In the genomic region with DNA sequence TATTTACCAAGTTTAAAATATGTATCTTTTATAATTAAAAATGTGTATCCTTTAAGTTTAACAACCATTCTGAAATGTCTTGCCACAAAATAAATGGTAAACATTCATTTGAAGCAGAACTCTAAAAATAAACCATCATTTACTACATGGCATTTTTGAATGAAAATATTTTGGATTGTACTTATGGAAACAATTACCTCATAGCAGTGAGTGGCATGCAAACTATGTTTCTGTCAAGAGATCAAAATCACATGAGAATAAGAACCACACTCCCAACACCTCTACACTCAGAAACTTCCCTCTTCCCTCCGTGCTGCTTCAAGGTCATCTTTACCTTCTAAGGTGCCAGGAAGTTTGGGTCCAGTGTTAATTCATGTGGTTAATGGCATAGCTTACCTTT, we compare ENCODE assay signal across 20 mouse cellular contexts.
DNase-seq lines count a peak whose midpoint lies in the region; ATAC-seq and TF ChIP-seq lines count a peak whose summit lies in the region.
"Had no signal": no experiment of that assay in that cellular context is flagged by ENCODE, and none has a peak within 500 bp of the region (broad histone marks: within the 10 kb centered on the region; RNA-seq: fewer than 3 reads in every experiment).

No protein-coding gene starts in this region.

- DNase-seq in 3T3-L1 (ENCODE audit: low read depth, low spot score) = peak; percentile 23
- DNase-seq in CH12.LX (ENCODE audit: extremely low read depth) = peak; percentile 26
- DNase-seq in lung, postnatal 4 days = no peak
- DNase-seq: adrenal gland, adult 2 months; adrenal gland, adult 8-10 months; adrenal gland, postnatal 10 days; adrenal gland, postnatal 14 days; adrenal gland, postnatal 25 days; adrenal gland, postnatal 36 days; B cell, adult 2 months; cerebellum, adult 11 months; cerebellum, adult 11-12 months; cerebellum, adult 18-20 months; cerebellum, adult 2 months; cerebellum, adult 8-10 months had no signal

- H3K4me1 ChIP-seq in CH12.LX (ENCODE audit: control insufficient read depth in 1 of 2, insufficient read depth in 2 of 2) = peaks cover 0 to 20% of the 10 kb centered on the region in 2 experiments; a peak in 2 of 4 replicates
- no peaks in the 10 kb centered on the region for H3K4me1 ChIP-seq in midbrain, embryonic 16.5 days (ENCODE audit: control insufficient read depth, insufficient read depth, low read length)

- no peak for ATAC-seq in midbrain, embryonic 16.5 days
- ATAC-seq: activated CD4-positive, CD25-positive, alpha-beta regulatory T cell, adult 4 months; CD4-positive, CD25-positive, alpha-beta regulatory T cell, adult 4 months; Patski had no signal

- in situ Hi-C loops in CH12.LX (cut with MboI; ENCODE audit: low pct_ligation_motif_present, low pct_unique_long_range_greater_than_20kb, low sequenced_read_pairs) = no loop called here

- H3K9me3 ChIP-seq in CH12.LX (replicated peaks; ENCODE audit: low read length) = no peaks in the 10 kb centered on the region
- H3K9me3 ChIP-seq in midbrain, embryonic 16.5 days (replicated peaks; ENCODE audit: control insufficient read depth, low read length, poor library complexity, severe bottlenecking) = no peaks in the 10 kb centered on the region
- H3K9me3 ChIP-seq: G1E had no signal

- no peak for TF ChIP-seq RAD21 in CH12.LX (IDR thresholded peaks at IDR 0.05; ENCODE audit: low read depth, low read length)

- 92% methylated on average over 1 of the region's 1 CpGs for WGBS in midbrain, embryonic 16.5 days

- TF ChIP-seq POLR2A in CH12.LX (IDR thresholded peaks at IDR 0.05; ENCODE audit: low read depth, low read length) = no peak

- no peaks in the 10 kb centered on the region for H3K36me3 ChIP-seq in CH12.LX (replicated peaks in 1 of 2; ENCODE audit: control insufficient read depth in 1 of 2, insufficient read depth in 1 of 2, low read length in 1 of 2)
- H3K36me3 ChIP-seq in midbrain, embryonic 16.5 days (ENCODE audit: control insufficient read depth, insufficient read depth, low read length) = no peaks in the 10 kb centered on the region
- H3K36me3 ChIP-seq: G1E had no signal

- no peaks in the 10 kb centered on the region for H3K79me2 ChIP-seq in CH12.LX (replicated peaks; ENCODE audit: control insufficient read depth, extremely low read depth, insufficient read depth, poor library complexity, severe bottlenecking)

- no peak for TF ChIP-seq CTCF in CH12.LX (conservative IDR thresholded peaks at IDR 0.05 in 1 of 2, IDR thresholded peaks at IDR 0.05 in 1 of 2; ENCODE audit: low read depth in 2 of 2, low read length in 2 of 2)

- no peak overlapping the region for H3K4me2 ChIP-seq in CH12.LX (ENCODE audit: insufficient read depth, low read depth, poor library complexity, severe bottlenecking)
- H3K4me2 ChIP-seq in midbrain, embryonic 16.5 days (ENCODE audit: low read length) = no peak overlapping the region

- no peaks in the 10 kb centered on the region for H3K27me3 ChIP-seq in CH12.LX (replicated peaks)
- no peaks in the 10 kb centered on the region for H3K27me3 ChIP-seq in midbrain, embryonic 16.5 days (ENCODE audit: control insufficient read depth, insufficient read depth, low read depth, low read length)
- H3K27me3 ChIP-seq: Patski had no signal

- peak; percentile 70 for TF ChIP-seq EP300 in CH12.LX (IDR thresholded peaks at IDR 0.05; ENCODE audit: low read length)

- no peak overlapping the region for H3K27ac ChIP-seq in CH12.LX (ENCODE audit: insufficient read depth, low read depth)
- no peak overlapping the region for H3K27ac ChIP-seq in midbrain, embryonic 16.5 days (ENCODE audit: low read length)

- H3K4me3 ChIP-seq in CH12.LX (replicated peaks in 1 of 3; ENCODE audit: low read depth in 2 of 3, low read length in 2 of 3, poor library complexity in 1 of 3) = no peak overlapping the region
- H3K4me3 ChIP-seq in midbrain, embryonic 16.5 days (ENCODE audit: low read depth, low read length) = no peak overlapping the region

- dilution Hi-C loops in CH12.LX (cut with MboI; ENCODE audit: extremely low pct_ligation_motif_present, extremely low pct_unique_long_range_greater_than_20kb, low sequenced_read_pairs) = no loop called here

- no peak overlapping the region for H3K9ac ChIP-seq in CH12.LX (ENCODE audit: insufficient read depth, low read depth)
- H3K9ac ChIP-seq in midbrain, embryonic 16.5 days (ENCODE audit: low read depth, low read length) = no peak overlapping the region

TF ChIP-seq in CH12.LX, 34 proteins besides CTCF, POLR2A, EP300 and RAD21:
- TF ChIP-seq JUN (IDR thresholded peaks at IDR 0.05; ENCODE audit: insufficient read depth, low read depth, low read length) = peak; percentile 37; the same call in 1 of the 2 replicates
- no peak for TF ChIP-seq ZC3H11A (IDR thresholded peaks at IDR 0.05; ENCODE audit: low read depth, low read length)
- peak; percentile 81 for TF ChIP-seq JUND (conservative IDR thresholded peaks at IDR 0.05; ENCODE audit: low read depth, low read length)
- TF ChIP-seq MYC (IDR thresholded peaks at IDR 0.05; ENCODE audit: low read depth, low read length) = no peak
- TF ChIP-seq BHLHE40 (IDR thresholded peaks at IDR 0.05; ENCODE audit: low read depth, low read length) = 0 out of 2 replicates have a peak, but pooled peaks have one; percentile 38
- 0 out of 2 replicates have a peak, but pooled peaks have one; percentile 30 for TF ChIP-seq MEF2A (IDR thresholded peaks at IDR 0.05; ENCODE audit: borderline replicate concordance, low read depth, low read length)

Comparison
In these comparisons a context has a peak if more than half of its experiments do, and no peak if none do; other contexts are left out.
1. DNase-seq: peak in 3T3-L1 (single experiment) and CH12.LX (single experiment); none in lung, postnatal 4 days (0 of 2).